Mouse (Mus musculus) myocyte (in vitro differentiated cells): ENCODE data around the gene Gm5737.

Experiments used
- MAX ChIP-seq: IDR thresholded peaks from one replicate; pipeline ENCODE4 v1.6.1; 2011; ENCODE audit warnings: low read depth, mild to moderate bottlenecking, control low read depth
- TCF12 ChIP-seq: IDR thresholded peaks from one replicate; pipeline ENCODE4 v1.6.1; 2011; ENCODE audit warnings: mild to moderate bottlenecking, control low read depth; ENCODE audit not compliant: poor library complexity, insufficient read depth, severe bottlenecking

DNA sequence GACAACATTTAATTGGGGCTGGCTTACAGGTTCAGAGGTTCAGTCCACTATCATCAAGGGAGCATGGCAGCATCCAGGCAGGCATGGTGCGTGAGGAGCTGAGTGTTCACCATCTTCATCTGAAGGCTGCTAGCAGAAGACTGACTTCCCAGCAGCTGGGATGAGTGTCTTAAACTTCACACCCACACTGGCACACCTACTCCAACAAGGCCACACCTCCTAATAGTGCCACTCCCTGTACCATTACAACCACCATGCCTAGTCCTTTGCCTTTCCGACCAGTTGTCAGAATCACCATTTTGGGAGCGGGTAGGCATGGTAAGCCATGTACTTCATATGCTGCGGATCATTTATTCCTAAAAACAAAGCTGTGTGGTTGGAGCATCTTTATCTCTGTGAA lies 68.6 kb downstream of the Gm5737 start:
- TF ChIP-seq TCF12 = no peak
- TF ChIP-seq MAX = no peak
